Mouse (Mus musculus) brain, embryonic 14.5 days (tissue): ENCODE data around the gene Clk3. TPM values are rescaled to one million over a fixed set of nuclear protein-coding genes. Genes with fewer than 3 reads are reported as not detected.

ENCODE experiments used
- DNase-seq: peaks from one replicate; pipeline ENCODE4 v3.0.0-alpha.2; 2011; ENCODE audit warnings: low read depth
- CTCF ChIP-seq: fragments of 200-500 bp; IDR thresholded peaks from 2 replicates; pipeline ENCODE4 v1.5.1; 2012; ENCODE audit warnings: inconsistent platforms, mild to moderate bottlenecking, moderate library complexity, borderline replicate concordance; ENCODE audit not compliant: insufficient read depth, insufficient read length; ENCODE audit errors: extremely low read depth
- POLR2A ChIP-seq: fragments of 200-500 bp; IDR thresholded peaks from 2 replicates; pipeline ENCODE4 v1.6.1; 2012; ENCODE audit warnings: mild to moderate bottlenecking, inconsistent platforms, borderline replicate concordance; ENCODE audit not compliant: poor library complexity, insufficient read depth, insufficient read length, severe bottlenecking; ENCODE audit errors: extremely low read depth
- polyA plus RNA-seq: library from polyadenylated mRNA; depleted of rRNA; stranded (reverse); fragments of >200 nt; gene quantifications from 2 replicates; pipeline ENCODE4 v1.2.3, GENCODE M21; 2012; rRNA removed

Gene Clk3
- polyA plus RNA-seq, result 153 and 188 TPM in 2 replicates

DNA sequence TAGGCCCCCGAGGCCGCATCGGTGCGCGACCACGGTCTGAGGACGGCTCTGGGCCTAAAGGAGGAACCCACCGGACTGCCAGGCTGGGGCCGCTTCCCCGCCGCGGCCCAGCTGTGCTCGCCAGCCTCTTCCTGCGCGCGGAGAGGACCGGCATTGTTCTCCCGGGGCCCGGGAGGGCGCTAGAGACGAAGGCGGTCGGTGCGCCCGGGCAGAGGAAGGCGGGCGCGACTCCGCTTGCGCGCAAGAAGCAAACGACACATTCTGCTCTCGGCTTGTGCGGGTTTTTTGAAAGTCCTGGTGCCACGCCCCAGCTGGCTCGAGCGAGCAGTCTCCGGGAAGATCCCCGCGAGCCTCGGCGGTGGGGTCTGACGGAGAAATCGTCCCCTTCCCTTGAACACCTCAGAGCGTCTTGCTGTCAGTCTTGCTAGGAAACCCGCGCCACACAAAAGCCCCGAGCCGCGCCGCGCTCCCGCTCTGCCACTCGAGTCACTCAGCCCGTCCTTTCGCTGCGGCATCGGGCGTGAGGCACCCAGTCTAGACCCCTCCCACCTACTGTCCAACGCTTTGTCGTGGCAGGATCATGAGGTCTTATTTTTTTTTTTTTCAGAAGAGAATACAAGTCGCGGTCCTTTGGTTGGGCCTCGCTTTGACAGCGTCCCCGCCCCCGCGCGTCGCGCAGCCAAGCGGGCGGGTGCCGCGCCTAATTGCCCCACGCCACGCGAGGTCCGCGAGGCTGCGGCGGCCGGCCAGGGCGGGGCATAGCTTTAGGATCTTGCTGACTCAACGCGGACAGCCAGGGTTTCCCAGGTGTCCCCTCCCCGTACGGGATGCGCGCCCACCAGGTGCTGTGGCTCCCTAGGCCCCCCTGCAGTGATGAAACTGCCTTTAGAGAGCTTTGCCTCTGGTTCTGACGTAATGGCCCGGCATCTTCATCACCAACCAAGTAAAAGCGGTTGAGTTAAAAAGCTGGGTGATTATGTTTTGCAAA lies at the start of gene Clk3:
Gene Clk3 (minus strand): TSS at position 497 of the 988 bp plus-strand sequence.
- TF ChIP-seq CTCF (no peak), POLR2A (no peak)
- DNase-seq, result peak; percentile 88

DNA sequence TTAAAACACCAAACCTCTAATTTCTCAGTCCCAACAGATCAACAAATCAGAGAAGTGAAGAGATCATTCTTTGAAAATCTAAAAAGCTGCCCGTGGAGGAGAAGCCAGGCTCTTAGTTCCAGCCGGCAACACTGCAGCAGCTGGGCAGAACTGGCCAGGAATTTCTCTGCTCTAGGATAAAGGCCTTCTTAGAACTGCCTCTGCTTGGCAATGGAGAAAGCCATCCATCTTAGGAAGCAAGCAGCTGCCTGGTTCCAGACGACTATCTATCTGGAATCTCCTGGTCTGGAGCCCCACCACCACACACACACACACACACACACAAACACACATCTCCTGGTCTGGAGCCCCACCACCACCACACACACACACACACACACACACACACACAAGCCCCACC lies 49.2 kb upstream of the Clk3 start:
- no peak for TF ChIP-seq CTCF
- TF ChIP-seq POLR2A, result no peak
- DNase-seq, result no peak

DNA sequence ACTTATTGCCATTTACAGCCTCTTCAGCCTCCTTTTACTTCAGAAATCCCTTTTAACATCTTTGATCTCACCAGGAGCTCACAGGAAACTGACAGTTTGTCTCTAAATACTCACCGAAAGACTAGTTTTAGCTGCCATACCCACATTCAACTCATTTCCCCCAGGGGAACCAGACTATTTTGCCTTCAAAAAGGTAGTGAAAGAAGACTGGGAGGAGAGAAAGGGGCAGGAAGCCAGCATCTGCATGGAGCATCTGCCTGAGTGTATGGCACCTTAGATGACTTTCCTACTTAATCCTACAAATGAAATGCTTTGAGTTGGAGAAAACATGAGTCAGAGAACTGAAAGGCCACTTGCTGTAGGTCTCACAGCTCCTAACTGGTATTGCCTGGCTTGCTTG lies 48.4 kb upstream of the Clk3 start:
- TF ChIP-seq CTCF (no peak), POLR2A (no peak)
- DNase-seq, result no peak

DNA sequence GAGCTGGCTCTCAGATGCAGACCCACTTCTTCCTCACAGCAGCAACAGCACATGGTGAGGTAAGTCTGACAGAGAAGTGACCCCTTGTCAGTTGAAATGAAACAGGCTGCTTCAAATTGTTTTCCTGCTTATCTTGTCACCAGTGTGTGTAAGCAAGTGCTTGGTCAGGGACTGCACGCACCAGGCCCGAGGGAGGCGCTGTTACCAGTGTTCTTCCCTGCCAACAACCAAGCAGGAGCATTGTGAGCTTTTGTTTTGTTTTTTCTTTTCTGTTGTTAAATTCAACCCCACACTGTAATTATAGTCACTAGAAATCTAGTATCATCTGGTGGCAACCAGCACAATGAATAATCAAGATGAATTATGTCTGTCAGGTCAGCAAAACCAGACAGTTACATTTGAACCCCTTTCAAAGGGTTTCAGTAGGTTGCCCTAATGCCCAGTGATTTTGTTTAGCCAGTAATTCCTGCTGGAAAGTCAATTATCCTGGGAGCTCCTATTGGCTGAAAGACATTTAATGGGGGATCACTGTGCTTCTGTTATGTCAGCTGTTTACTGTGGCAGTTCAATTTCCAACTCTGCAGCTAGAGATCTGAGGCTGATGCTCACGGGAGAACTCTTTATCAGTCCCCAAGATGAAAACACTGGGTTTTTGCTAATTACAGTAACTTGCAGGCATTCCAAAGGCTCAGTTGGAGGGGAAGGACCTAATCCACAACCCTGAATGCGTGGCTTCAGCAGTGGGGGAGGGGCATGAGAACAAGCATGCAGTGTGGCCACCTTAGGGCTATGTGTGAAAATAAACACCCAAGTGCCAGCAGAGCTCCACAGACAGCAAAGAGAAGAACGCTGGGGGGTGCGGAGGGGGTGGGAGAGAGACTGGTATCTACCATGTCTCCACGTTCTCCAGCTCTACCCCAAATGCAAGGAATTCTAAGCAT lies 46.4 kb upstream of the Clk3 start:
- DNase-seq, result peak; percentile 70
- TF ChIP-seq POLR2A (no peak), CTCF (0 out of 2 replicates have a peak, but pooled peaks have one; percentile 10)

DNA sequence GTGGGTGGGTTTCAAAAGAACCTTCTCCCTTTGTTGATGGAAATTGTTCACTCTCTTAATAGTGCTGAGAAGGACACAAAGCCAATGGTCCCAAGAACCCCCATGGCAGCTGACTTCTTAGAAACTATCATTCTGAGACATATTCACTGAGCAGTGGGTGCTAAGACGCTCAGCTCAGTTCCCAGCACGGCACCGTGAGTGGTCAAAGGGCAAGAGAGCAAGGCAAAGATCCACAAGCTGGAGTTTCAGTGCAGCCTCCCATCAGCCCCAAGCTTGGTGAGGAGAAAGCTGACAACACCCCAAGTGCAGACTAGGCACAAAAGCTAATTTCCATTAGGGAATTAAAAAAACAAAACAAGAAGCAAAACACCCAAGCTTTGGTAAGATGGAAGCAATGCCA lies 45.0 kb upstream of the Clk3 start:
- no peak for DNase-seq
- no peak for TF ChIP-seq POLR2A

DNA sequence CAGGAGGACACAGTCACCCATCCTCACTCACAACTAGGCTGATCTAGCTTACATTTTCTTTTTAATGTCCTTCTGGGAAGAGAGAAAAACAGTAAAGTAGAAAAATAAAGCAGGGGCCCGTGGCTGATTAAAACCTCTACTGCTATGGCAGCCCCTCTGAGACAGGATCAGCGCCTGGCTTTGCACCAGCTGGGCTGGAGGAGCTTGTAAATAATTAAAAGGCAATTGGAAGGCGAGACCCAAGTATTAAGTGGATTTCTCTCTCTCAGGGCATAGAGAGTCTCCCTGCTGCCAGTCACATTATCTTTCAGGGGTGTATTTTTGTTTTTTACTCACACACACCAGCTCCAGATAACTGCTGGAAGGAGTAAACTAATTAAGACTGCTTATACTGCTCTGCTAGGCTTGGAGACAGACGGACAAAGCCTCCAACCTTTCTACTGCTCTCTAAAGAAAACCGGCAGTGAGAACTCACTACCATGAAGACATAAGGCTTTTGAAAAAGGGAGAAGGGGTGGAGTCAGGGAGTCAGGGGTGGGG lies 43.2 kb upstream of the Clk3 start:
- TF ChIP-seq CTCF (no peak), POLR2A (no peak)
- peak; percentile 84 for DNase-seq

DNA sequence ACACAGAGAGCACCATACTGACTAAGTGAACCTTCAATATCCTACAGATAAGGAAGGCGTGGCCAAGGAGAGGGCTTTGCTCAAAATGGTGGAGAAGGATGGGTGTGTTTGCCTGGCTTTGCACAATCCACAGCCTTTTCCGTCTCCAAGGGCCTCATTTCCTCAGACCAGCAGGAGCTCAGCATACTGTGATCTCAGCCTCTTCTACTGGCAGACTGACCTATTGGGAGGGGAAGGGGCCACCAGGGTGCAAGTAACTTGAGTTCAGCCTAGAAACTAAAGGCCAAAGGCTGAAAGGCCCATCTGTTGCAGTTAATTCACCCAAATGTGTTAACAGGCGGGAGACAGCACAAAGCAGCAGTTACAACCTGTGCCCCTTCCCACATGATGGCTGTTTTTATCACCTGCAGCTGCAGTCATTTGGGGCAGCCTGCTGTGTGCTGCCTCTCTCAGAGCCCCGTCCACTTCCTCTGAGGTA lies 41.6 kb upstream of the Clk3 start:
- no peak for TF ChIP-seq POLR2A
- TF ChIP-seq CTCF, result no peak
- peak; percentile 42 for DNase-seq

DNA sequence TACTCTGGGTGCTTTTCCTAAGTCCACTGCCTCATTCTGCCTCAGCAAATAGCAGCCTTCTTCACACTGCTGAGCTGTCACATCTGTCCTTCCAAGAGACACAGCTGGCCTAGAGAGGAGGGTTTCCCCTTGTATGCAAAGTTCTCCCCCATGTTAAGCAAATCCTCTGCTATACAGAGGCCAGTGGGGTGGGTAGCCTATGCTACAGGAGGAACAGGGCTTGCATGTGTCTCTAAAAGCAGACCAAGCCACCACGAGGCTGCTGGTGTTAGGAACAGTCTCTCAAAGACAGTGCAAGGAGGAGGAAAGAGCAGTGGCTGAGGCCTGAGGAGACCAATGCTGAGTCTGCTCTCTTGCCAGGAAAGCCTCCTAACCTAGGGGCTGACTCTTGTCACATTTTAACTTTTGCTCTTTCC lies 40.4 kb upstream of the Clk3 start:
- TF ChIP-seq CTCF (no peak), POLR2A (no peak)
- no peak for DNase-seq

DNA sequence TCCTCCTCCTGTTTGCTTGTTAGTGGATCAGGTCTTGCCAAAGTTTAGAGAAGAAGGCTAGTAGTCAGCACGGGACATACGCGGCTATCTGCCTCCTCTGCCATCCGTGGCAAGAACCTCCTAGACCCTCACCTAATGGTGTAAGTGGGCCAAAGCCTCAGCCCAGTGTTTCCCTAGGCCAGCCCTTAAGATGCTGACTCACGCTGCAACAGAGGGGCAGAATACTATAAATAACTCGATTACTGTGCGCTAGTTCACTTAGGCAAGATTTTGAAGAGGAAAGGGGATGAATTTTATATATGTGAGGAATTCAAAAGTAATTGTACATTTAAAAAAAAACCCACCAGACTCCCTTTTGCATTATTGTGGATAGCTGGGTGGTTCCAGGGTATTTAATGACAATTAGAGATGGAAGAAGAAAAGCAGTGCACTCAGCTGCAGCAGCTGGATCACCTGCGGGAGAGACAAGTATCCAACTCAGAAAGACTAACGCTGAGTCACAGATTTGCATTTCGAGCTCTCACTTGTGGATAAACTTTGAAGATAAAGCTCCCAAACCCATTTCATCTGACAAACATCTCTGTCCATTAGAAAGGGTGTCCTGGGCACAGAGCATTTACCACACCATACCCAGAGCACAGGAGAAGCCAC lies 39.6 kb upstream of the Clk3 start:
- DNase-seq, result no peak
- TF ChIP-seq CTCF (no peak), POLR2A (no peak)

DNA sequence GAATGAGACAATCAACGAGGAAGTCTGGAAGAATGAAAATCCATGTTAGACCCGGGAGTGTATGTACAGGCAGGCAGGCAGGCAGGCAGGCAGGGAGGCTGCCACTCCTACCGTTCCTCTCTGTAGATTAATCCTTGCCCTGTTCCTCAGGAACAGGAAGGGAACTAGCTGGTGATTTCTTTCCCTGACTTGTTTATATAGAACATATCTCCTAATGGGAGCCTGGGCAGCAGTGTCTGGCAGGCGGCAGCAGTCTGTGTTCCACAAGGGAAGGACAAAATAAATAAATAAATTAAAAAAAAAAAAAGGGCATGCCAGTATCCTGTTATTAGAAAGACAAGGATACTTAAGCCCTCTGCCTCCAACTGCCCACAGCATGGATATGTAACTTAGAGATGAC lies 38.2 kb upstream of the Clk3 start:
- TF ChIP-seq POLR2A, result no peak
- TF ChIP-seq CTCF, result no peak
- no peak for DNase-seq
